Mouse (Mus musculus) thymus, postnatal 36 days (tissue): Measurements from ENCODE around the gene Rab44.

Experiments
- DNase-seq, 2 experiments: peaks; one replicate each; pipeline ENCODE4 v3.0.0; 2022; ENCODE audit warnings: mixed read lengths in 2 of 2

Rab44 gene

GRCm38 (mm10) chr17:29135066-29135465 lies 21.1 kb downstream of the Rab44 start:
- peak; percentile 43 to 59 for DNase-seq

DNA sequence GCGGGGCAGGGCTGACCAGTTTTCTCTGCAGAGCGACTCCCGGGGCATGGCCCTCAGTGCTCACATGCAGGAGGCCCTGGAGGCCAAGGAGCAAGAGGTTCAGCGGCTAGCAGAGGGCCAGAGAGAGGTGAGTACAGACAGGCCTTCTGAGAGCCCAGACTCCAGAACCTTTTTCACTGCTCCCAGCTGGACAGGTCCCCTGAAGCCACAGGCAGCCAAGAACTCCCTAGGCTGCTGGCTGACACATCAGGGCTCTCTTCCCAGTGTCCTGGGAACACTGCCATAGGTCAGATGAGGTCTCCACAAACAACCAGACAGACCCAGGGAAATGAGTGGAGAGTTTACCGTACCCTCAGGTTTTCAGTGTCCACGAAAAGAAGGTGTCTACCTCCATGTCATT lies 22.3 kb downstream of the Rab44 start:
- DNase-seq = no peak

GRCm38 (mm10) chr17:29137906-29138305 lies 24.0 kb downstream of the Rab44 start:
- no peak for DNase-seq

- DNase-seq = peak in 1 of 2 experiments; percentile 1
These were observed 27.6 kb downstream of the Rab44 start for GRCm38 (mm10) chr17:29141577-29141976.

GRCm38 (mm10) chr17:29143266-29143665 lies 29.3 kb downstream of the Rab44 start:
- DNase-seq = peak; percentile 34 to 46

DNA sequence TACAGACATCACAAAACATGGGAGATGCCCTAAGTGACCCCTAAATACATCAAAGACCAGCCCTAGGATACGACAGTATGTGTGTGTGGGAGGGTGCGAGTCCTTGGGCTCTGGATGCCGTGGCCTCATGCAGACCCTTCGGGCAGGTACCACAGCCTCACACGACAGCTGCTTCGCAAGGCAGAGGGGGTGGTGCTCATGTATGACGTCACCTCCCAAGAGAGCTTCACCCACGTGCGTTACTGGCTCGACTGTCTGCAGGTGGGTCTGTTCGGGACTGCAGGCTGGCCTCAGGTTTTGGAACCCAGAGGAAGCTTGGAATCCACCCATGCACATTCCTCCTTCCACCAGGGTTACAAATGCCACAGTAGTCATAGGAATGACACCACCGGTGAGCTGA lies 31.2 kb downstream of the Rab44 start:
- no peak for DNase-seq

DNA sequence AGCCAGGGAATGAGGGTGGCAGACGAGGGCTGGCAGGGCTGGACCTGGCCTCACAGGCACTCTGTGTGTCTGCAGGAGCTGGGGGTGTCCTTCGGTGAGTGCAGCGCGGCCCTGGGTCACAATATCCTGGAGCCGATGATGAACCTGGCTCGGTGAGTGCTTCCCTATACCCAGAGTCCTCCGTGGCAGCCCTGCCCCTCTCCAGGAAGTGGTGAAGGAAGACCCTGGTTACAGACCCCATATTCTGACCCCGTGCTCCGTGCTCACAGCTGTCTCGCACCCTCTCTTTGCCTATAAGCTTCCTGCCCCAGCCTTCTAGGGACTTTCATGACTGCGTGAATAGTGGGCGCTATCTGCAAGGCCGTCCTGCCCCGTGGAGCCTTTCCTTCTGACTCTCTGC lies 33.3 kb downstream of the Rab44 start:
- peak in 1 of 2 experiments; percentile 60 for DNase-seq

DNA sequence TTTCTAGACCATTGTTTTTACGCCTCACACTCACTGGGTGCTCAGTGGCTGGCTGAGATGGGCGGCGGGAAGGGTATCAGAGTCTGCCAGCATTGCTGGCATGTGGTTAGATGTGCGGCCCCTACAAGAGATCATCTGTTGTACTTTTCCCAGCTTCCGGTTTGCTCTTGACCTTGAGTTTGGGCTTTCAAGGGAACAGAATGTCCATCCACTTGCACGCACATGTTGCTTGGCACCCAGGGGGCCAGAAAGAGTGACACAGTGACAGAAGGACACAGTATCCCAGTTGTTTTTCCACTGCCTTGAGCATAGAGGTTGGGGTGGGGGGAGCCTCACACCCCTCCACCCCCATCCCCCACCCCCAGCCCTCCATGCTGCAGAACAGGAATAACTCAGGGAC lies 33.8 kb downstream of the Rab44 start:
- DNase-seq = no peak

DNA sequence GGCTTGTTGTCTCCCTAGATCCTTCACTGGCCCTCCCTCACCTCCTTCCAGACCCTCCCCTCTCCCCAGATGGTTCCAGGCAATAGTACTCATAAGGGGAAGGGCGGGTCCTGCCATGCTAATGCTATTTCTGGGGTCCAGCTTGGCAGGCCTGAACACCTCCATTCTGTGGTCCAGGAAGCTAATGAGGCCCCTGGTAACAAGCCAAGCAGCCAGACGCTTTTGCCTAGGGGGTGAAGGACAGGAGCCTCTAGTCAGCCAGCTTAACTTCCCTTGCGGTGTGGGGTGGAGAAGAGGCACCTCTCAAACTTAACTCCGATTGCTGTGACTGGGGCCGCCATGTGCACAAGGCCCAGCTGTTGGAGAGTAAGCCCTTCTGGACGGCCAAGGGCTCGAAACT lies 35.8 kb downstream of the Rab44 start:
- DNase-seq = no peak

DNA sequence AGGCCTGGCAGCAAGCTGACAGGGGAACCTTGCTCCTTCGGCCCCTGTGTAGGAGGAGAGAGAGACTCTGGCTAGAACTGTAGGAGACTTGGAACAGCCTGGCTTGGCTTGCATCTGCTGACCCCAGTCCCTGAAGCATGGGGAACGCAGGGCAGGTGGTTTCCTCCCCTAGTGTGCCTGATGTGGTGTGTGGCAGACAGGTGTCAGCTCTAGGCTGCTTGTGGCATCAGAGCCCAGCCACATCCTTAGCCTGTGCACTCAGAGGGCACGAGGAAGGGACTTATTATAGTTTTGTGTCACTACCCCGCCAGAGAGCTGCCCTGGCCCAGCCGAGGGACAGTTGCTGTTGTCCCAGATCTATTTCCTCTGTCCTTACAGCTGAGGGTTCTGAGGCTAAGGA lies 38.6 kb downstream of the Rab44 start:
- peak; percentile 63 to 79 for DNase-seq

GRCm38 (mm10) chr17:29154247-29154646 lies 40.3 kb downstream of the Rab44 start:
- DNase-seq = no peak

DNA sequence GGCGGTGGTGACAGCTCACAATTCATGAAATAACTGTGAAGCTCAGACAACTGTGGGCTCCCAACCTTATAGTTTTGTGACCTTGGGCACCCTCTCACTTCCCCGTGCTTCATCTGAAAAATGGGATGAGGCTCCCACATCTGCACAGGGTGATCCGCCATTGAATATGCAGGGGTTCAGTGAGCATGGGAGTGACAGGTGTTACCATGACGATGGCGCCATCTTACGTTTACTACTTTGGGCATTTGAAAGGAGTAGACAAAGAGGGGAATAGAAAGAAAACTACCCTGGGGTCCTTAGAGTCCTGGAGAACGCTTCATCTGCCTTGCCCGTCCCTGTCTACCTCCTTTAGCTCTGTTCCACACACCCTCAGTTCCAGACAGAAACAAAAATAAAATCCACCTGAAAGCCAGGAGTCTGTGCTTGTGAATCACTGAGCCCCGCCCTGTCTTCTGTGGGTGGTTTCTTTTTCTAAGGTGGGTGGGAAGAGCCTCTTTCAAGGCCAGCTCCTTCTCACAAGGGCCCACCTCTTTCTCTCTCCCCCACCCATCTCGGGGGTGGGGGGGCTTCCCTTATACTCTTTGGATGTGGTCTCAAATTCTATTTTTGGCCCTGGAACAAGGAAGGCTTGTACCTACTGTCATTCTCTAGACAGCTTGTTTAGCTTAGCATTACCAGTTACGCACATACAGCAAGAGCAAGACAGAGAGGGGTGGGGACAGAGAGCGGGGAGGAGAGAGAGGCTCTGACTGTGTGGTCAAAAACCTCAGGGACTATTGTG lies 41.6 kb downstream of the Rab44 start:
- DNase-seq = peak; percentile 47 to 64

DNA sequence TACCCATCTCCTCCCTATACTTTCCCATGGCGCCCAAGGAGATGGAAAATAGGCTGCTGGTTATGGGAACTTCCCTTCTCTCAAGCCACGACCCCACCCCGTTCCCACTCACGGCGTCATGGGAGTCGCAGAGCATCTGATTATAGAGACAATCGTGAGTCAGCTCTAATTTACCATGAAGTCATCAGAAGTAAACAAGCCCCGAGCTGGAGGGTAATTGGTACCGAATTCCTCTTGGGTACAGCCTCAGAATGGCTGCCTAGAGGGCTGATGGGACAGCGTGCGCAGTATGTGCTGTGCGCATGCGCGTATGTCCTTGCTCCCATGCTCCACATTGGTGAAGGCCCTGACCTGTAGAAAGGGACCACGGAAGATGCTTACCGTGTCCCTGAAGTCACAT lies 42.5 kb downstream of the Rab44 start:
- no peak for DNase-seq

GRCm38 (mm10) chr17:29156866-29157265 lies 42.9 kb downstream of the Rab44 start:
- no peak for DNase-seq

DNA sequence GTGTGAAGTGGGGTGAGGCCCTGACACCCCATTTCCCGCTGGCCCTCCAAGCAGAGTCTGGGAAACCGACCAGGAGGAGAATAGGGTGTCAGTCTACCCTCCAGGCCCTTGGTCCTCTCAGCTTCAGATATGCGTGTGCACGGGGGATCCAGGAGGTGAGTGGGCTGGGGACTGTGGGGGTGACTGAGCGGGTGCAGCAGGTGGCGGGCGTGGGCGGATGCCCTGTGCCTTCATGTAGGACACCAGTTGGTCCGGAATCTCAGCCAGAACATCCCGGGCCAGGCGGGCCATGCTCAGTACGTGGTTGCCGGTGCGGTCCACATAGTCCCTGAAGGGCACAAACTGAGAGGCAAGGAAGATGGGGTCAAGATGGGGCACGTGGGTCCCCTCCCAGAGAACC lies 45.0 kb downstream of the Rab44 start:
- DNase-seq = no peak

DNA sequence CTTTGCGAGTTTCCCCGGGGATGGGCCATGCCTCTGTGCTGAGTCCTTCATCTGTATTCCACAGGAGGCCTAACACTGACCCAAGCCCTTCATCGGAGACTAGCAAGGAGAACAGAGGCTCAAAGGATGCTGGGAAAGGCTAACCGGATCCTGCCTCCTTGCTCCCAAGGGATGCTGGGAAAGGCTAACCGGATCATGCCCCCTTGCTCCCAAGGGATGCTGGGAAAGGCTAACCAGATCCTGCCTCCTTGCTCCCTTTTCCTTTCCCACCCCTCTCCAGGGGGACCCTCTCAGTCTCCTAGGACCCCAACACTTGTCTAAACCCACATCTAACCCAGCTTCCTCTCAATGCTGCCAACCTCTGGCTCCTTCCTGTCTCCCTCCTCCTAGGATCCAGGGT lies 45.4 kb downstream of the Rab44 start:
- no peak for DNase-seq

- DNase-seq = no peak
These were observed 46.0 kb downstream of the Rab44 start for GRCm38 (mm10) chr17:29159743-29160455.

GRCm38 (mm10) chr17:29162334-29162733 lies 48.4 kb downstream of the Rab44 start:
- DNase-seq = no peak

- peak; percentile 53 to 63 for DNase-seq
These were observed 50.6 kb downstream of the Rab44 start for GRCm38 (mm10) chr17:29164469-29165111.

- peak in 1 of 2 experiments; percentile 45 for DNase-seq
These were observed 51.5 kb downstream of the Rab44 start for GRCm38 (mm10) chr17:29165452-29165851.

DNA sequence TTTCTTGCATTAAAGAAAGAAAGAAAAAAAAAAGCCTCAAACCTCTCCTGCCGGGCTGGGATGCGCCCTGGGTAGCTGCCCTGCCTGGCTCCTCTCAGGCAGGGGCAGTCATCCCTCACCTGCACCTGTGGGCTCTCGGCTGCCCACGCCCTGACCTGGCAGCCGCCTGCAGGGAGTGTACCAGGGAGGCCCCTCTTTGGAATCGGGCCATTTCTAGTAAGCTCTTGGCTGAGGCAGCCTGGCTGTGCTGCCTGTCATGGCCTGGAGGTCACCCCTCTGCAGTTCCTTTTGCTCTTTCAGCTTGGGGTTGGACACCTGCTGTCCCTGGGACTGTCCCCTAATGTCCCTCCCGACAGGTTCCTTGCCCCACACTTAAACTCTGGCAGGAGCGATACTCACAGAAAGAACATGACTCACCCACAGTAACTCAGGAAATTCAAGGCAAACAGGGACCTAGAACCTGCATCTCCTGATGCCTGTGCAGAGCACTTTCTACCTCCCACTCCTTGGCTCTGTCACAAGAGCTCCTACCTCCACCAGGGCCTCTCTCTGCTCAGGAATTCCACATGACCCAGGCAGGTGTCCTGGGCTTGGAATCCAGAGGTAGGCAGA lies 52.1 kb downstream of the Rab44 start:
- peak in 1 of 2 experiments; percentile 45 for DNase-seq

DNA sequence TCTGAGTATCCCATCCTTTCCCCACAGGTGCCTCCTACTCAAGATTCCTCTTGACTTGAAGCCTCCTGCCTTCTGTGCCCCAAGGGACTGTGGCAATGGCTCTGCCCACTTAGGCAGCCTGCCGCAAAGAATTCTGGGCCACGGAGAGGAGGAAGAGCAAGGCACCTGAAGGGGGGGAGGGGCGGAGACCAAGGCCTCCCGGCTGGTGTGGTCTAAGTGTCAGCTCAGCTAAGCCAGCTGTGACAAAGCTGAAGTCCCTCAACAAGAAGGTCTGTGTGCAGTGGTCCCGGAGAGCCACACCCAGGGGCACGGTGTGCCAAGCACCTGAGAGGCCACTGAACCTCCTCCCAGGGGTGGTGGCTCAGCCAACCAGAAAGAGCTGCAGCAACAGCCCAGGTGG lies 53.4 kb downstream of the Rab44 start:
- peak; percentile 83 to 88 for DNase-seq

GRCm38 (mm10) chr17:29168438-29168837 lies 54.5 kb downstream of the Rab44 start:
- DNase-seq = no peak
